Mouse (Mus musculus): Measurements from ENCODE around the gene Lrrc75a. TPM values are rescaled to one million over a fixed set of nuclear protein-coding genes. Genes with fewer than 3 reads are reported as not detected.
A peak's percentile ranks its signal among the peaks of the same experiment; 100 is the strongest.

Gene Lrrc75a
- polyA plus RNA-seq, 1 experiment from 2014 or later: 3.4 TPM

- H3K4me2 ChIP-seq: no peak overlapping the region
- H3K36me3 ChIP-seq: peaks cover 47% of the 10 kb centered on the region
- peaks cover 6% of the 10 kb centered on the region; the same call in 1 of the 2 replicates for H3K27me3 ChIP-seq (replicated peaks)
- no peak overlapping the region for H3K4me3 ChIP-seq
- ATAC-seq: no peak
- WGBS (ENCODE audit: insufficient replicate concordance): 80% methylated on average over 6 of the region's 6 CpGs
- H3K4me1 ChIP-seq: peaks cover 19% of the 10 kb centered on the region
- H3K9ac ChIP-seq: no peak overlapping the region
- H3K9me3 ChIP-seq (replicated peaks): no peaks in the 10 kb centered on the region
- H3K27ac ChIP-seq: no peak overlapping the region
Measured at GRCm38 (mm10) chr11:62610304-62610703, 38.0 kb downstream of the Lrrc75a start.

- no peak overlapping the region for H3K9ac ChIP-seq
- H3K27ac ChIP-seq: no peak overlapping the region; the same call in 1 of the 2 replicates
- no peak overlapping the region for H3K4me2 ChIP-seq
- 52% methylated on average over 10 of the region's 10 CpGs for WGBS (ENCODE audit: insufficient replicate concordance)
- H3K36me3 ChIP-seq: peaks cover 60% of the 10 kb centered on the region
- ATAC-seq: no peak
- peaks cover 29% of the 10 kb centered on the region for H3K4me1 ChIP-seq
- H3K9me3 ChIP-seq (replicated peaks): no peaks in the 10 kb centered on the region
- H3K4me3 ChIP-seq: no peak overlapping the region
- no peaks in the 10 kb centered on the region for H3K27me3 ChIP-seq (replicated peaks)
Measured at GRCm38 (mm10) chr11:62608826-62609675, 39.3 kb downstream of the Lrrc75a start.

DNA sequence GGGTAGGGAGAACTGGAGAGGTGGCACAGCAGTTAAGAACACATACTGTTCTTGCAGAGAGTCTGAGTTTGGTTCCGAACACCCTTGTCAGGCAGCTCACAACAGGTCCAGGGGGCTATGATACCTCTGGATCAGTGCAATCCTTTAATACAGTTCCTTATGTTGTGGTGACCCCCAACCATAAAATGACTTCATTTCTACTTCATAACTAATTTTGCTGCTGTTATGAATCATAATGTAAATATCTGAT is 40.4 kb downstream of the Lrrc75a start:
- H3K4me2 ChIP-seq: no peak overlapping the region
- H3K27ac ChIP-seq: no peak overlapping the region
- no peak overlapping the region for H3K4me3 ChIP-seq
- peaks cover 22% of the 10 kb centered on the region for H3K4me1 ChIP-seq
- peaks cover 69% of the 10 kb centered on the region for H3K36me3 ChIP-seq
- H3K27me3 ChIP-seq (replicated peaks): no peaks in the 10 kb centered on the region
- H3K9me3 ChIP-seq (replicated peaks): no peaks in the 10 kb centered on the region
- ATAC-seq: no peak
- no peak overlapping the region for H3K9ac ChIP-seq
- 93% methylated on average over 1 of the region's 1 CpGs for WGBS (ENCODE audit: insufficient replicate concordance)

- H3K27me3 ChIP-seq (replicated peaks): no peaks in the 10 kb centered on the region
- peaks cover 69% of the 10 kb centered on the region for H3K36me3 ChIP-seq
- H3K9me3 ChIP-seq (replicated peaks): no peaks in the 10 kb centered on the region
- peaks cover 22% of the 10 kb centered on the region for H3K4me1 ChIP-seq
- no peak overlapping the region for H3K4me3 ChIP-seq
- no peak for ATAC-seq
- WGBS (ENCODE audit: insufficient replicate concordance): 72% methylated on average over 10 of the region's 10 CpGs
- no peak overlapping the region for H3K27ac ChIP-seq
- no peak overlapping the region for H3K4me2 ChIP-seq
- H3K9ac ChIP-seq: no peak overlapping the region
Measured at GRCm38 (mm10) chr11:62607170-62607951, 41.0 kb downstream of the Lrrc75a start.

DNA sequence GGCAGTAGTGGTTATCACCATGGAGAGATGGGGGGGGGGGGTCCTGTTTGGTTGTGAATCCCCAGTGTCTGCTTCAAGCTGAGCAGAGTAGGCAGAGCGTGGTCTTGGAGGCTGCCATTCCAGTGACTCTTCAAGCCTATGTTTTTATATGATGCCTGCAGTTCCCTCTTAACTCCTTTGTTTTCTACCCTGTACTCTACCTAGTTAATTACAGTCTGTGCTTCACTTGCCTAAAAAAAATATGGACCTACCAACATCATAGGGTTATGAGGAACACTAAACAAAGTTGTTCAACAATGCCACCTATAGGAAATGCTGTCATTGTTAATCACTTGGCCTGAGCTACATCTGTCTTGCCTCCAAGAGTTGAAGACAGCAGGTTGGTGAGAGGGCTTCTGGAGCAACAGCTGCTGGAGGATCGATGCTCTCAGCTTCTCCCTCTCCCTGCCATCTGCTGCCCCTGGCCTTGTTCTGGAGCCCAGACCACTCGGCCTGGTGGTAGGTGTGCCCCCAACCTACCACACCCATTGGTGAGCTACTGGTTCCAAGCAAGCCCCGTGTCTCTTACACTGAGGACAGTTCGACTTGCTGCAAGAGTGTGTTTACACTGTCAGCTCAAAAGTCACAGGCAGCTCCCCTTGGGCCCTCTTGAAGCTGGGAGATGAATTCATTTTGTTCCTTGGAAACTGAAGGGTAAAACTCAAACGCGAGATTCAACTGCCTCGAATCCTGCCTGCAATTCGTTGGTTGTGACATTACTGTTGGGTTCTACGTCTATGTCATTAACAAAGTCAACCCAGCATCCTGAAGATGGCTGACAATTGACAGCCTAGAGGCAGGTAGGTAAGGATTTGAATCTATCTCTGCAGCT is 41.8 kb downstream of the Lrrc75a start:
- Histone ChIP-seq H3K9ac (no peak overlapping the region), H3K36me3 (peaks cover 69% of the 10 kb centered on the region), H3K27me3 (replicated peaks) (no peaks in the 10 kb centered on the region), H3K4me3 (no peak overlapping the region), H3K4me2 (peak overlapping the region; percentile 65; the same call in 1 of the 2 replicates), H3K4me1 (peaks cover 29% of the 10 kb centered on the region), H3K9me3 (replicated peaks) (no peaks in the 10 kb centered on the region), H3K27ac (peak overlapping the region; percentile 96)
- ATAC-seq: 0 out of 2 replicates have a peak, but pooled peaks have one; percentile 2
- 58% methylated on average over 10 of the region's 10 CpGs for WGBS (ENCODE audit: insufficient replicate concordance)

- H3K9me3 ChIP-seq (replicated peaks): no peaks in the 10 kb centered on the region
- H3K27ac ChIP-seq: peak overlapping the region; percentile 96
- H3K4me1 ChIP-seq: peaks cover 30% of the 10 kb centered on the region
- WGBS (ENCODE audit: insufficient replicate concordance): 32% methylated on average over 10 of the region's 10 CpGs
- peak overlapping the region; percentile 94; the same call in 1 of the 2 replicates for H3K9ac ChIP-seq
- peak; percentile 24 for ATAC-seq
- peaks cover 69% of the 10 kb centered on the region for H3K36me3 ChIP-seq
- peak overlapping the region; percentile 65 for H3K4me2 ChIP-seq
- peak overlapping the region; percentile 78 for H3K4me3 ChIP-seq
- no peaks in the 10 kb centered on the region for H3K27me3 ChIP-seq (replicated peaks)
Measured at GRCm38 (mm10) chr11:62605619-62606298, 42.6 kb downstream of the Lrrc75a start.

DNA sequence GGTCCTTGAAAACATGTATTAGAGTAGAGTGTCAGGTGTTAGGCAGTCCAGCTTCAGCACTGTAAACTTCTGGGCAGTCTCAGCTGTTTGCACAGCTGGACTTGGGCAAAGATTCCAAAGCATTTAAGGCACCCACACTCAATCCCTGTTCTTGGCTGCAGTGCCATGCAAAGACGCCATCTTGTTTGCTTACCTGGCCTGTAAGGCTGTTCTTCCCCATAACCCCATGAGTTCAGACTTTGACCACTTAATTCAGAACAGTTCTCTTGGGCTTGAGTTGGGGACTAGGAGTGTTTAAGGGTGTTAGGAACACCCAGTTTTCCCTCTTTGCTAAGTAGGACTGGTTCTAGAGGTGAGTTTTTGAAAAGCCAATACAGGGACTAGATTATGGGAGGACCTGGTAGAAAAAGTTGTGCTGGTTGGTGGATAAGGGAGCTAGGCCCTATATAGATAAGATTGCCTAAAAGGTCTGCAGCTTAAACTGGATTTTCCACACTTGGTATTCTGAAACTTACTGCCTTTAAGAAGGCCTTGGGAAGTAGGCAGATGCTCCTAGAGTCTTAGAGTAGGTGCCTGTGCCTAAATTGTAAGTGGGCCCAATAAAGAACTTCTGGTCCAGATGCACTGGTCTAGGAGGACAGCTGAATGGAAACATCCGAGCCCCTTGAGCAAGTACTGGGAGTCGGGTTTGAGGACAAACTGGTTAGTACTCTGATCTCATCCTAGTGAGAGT is 43.3 kb downstream of the Lrrc75a start:
- Histone ChIP-seq H3K9ac (peak overlapping the region; percentile 94), H3K4me3 (peak overlapping the region; percentile 78), H3K4me1 (peaks cover 30% of the 10 kb centered on the region), H3K9me3 (replicated peaks) (no peaks in the 10 kb centered on the region), H3K27me3 (replicated peaks) (no peaks in the 10 kb centered on the region), H3K27ac (peak overlapping the region; percentile 96), H3K36me3 (peaks cover 67% of the 10 kb centered on the region), H3K4me2 (peak overlapping the region; percentile 65)
- ATAC-seq: no peak
- 25% methylated on average over 3 of the region's 3 CpGs for WGBS (ENCODE audit: insufficient replicate concordance)

GRCm38 (mm10) chr11:62604123-62604706 is 44.1 kb downstream of the Lrrc75a start:
- Histone ChIP-seq H3K4me2 (peak overlapping the region; percentile 65), H3K36me3 (peaks cover 61% of the 10 kb centered on the region), H3K9me3 (replicated peaks) (no peaks in the 10 kb centered on the region), H3K27ac (peak overlapping the region; percentile 96), H3K27me3 (replicated peaks) (no peaks in the 10 kb centered on the region), H3K4me3 (peak overlapping the region; percentile 78), H3K4me1 (peaks cover 30% of the 10 kb centered on the region), H3K9ac (peak overlapping the region; percentile 94)
- 15% methylated on average over 5 of the region's 5 CpGs for WGBS (ENCODE audit: insufficient replicate concordance)
- no peak for ATAC-seq

DNA sequence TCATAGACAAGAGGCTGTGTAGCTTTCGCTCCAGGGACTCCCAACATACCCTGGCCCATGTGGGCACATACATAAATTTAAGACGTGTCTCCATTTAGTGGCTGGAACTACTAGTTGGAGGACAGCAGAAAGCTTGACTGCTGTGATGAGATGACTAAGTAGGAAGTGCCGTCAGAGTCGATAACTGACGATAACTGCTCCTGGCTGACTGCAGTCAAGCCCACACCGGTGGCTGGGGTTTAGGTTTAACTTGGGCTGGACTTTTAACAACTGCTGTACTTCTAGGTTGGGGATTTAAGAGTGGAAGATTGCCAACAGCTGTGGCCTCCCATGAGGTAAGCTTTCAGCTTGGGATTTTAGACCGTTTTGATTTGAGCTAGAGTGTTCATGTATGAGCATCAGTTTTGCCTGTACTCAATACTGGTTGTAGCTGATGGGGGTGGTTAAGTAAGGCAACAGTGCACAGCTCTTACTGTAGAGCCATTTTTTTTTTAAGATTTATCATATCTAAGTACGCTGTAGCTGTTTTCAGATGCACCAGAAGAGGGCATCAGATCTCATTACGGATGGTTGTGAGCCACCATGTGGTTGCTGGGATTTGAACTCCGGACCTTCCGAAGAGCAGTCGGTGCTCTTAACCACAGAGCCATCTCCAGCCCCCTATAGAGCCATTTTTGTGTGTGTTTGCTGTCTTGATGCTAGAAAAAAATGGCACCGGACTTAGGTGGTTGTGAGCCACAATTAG is 44.8 kb downstream of the Lrrc75a start:
- H3K27me3 ChIP-seq (replicated peaks): no peaks in the 10 kb centered on the region
- H3K36me3 ChIP-seq: peaks cover 54% of the 10 kb centered on the region
- H3K9me3 ChIP-seq (replicated peaks): no peaks in the 10 kb centered on the region
- WGBS (ENCODE audit: insufficient replicate concordance): under 1% methylated on average over 13 of the region's 13 CpGs
- peak overlapping the region; percentile 65 for H3K4me2 ChIP-seq
- H3K9ac ChIP-seq: peak overlapping the region; percentile 94
- peak overlapping the region; percentile 78 for H3K4me3 ChIP-seq
- peaks cover 34% of the 10 kb centered on the region for H3K4me1 ChIP-seq
- peak overlapping the region; percentile 96 for H3K27ac ChIP-seq
- peak; percentile 19 for ATAC-seq
